Mouse (Mus musculus) midbrain, embryonic 11.5 days (tissue): ENCODE measurements at regions not wholly inside any gene's neighbourhood (a gene's known extent, or its start where the extent isn't known, plus 50 kb on each side); places are given as distances from the start of the nearest gene placed in this dataset.

Experiments used
- ATAC-seq: fragments of 200-750 bp; cut with Nextera tagmentation; 2 replicates; pipeline ENCODE4 v1.8.0; 2017; ENCODE audit warnings: moderate TSS enrichment, moderate library complexity; ENCODE audit not compliant: low FRiP score
- DNase-seq: peaks from one replicate; pipeline ENCODE4 v3.0.0; 2015; ENCODE audit warnings: low spot score; ENCODE audit errors: missing footprints
- H3K27ac ChIP-seq: fragments of 300-500 bp; sonication (generic); 2 replicates; pipeline ENCODE4 v1.5.1; 2014; ENCODE audit warnings: low read depth, low read length
- H3K27me3 ChIP-seq: fragments of 300-500 bp; sonication (generic); 2 replicates; pipeline ENCODE4 v1.6.1; 2014; ENCODE audit warnings: mild to moderate bottlenecking, low read length, moderate library complexity, mixed read lengths; ENCODE audit not compliant: control insufficient read depth, insufficient read depth
- H3K36me3 ChIP-seq: fragments of 300-500 bp; sonication (generic); 2 replicates; pipeline ENCODE4 v1.6.1; 2014; ENCODE audit warnings: mild to moderate bottlenecking, low read length, moderate library complexity, mixed read lengths; ENCODE audit not compliant: control insufficient read depth, insufficient read depth
- H3K4me1 ChIP-seq: fragments of 300-500 bp; sonication (generic); 2 replicates; pipeline ENCODE4 v1.6.1; 2014; ENCODE audit warnings: low read length; ENCODE audit not compliant: control insufficient read depth, insufficient read depth
- H3K4me2 ChIP-seq: fragments of 300-500 bp; sonication (generic); 2 replicates; pipeline ENCODE4 v1.6.1; 2014; ENCODE audit warnings: mild to moderate bottlenecking, moderate library complexity
- H3K4me3 ChIP-seq: fragments of 300-500 bp; sonication (generic); 2 replicates; pipeline ENCODE4 v1.5.1; 2014; ENCODE audit warnings: low read depth, low read length
- H3K9ac ChIP-seq: fragments of 300-500 bp; sonication (generic); 2 replicates; pipeline ENCODE4 v1.6.1; 2014; ENCODE audit warnings: low read length
- H3K9me3 ChIP-seq: fragments of 300-500 bp; sonication (generic); 2 replicates; pipeline ENCODE4 v1.6.1; 2016; ENCODE audit warnings: low read length; ENCODE audit not compliant: control insufficient read depth
- WGBS: fragments of 180-500 bp; shearing (Covaris S2); extraction: QIAGEN DNeasy Blood & Tissue Kit; methylation state at CpG from one replicate; pipeline ENCODE4 v1.1.7; 2014; 5-methylcytosine and 5-hydroxymethylcytosine counted together

DNA sequence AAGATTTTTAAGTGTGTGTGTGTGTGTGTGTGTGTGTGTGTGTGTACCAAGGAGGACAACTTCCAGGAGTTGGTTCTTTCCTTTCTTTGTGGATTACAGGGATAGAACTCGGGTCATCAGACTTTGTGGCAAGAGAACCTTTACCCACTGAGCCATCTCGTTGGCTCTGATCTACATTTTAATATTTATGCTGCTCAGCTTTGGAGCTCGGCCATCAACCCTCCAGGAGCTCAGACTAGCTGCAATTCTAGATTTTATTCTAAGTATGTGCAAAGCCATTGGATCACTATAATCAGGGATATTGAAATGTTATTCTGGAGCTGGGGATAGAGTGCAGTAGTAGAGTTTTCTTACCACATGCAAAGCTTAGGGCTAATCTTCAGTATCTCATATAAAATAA, 183.6 kb upstream of the Fam19a5 start:
- H3K9me3 ChIP-seq: no peaks in the 10 kb centered on the region
- H3K27ac ChIP-seq: no peak overlapping the region
- no peak overlapping the region for H3K4me3 ChIP-seq
- no peaks in the 10 kb centered on the region for H3K4me1 ChIP-seq
- 76% methylated on average over 3 of the region's 3 CpGs for WGBS
- no peaks in the 10 kb centered on the region for H3K27me3 ChIP-seq
- no peak for ATAC-seq
- H3K4me2 ChIP-seq: no peak overlapping the region
- DNase-seq: no peak
- no peak overlapping the region for H3K9ac ChIP-seq
- H3K36me3 ChIP-seq: no peaks in the 10 kb centered on the region

- H3K9me3 ChIP-seq: no peaks in the 10 kb centered on the region
- ATAC-seq (no peak), DNase-seq (no peak)
- no peak overlapping the region for H3K4me3 ChIP-seq
- no peaks in the 10 kb centered on the region for H3K27me3 ChIP-seq
- WGBS: 53% methylated on average over 8 of the region's 8 CpGs
- no peak overlapping the region for H3K9ac ChIP-seq
- no peak overlapping the region for H3K27ac ChIP-seq
- no peaks in the 10 kb centered on the region for H3K36me3 ChIP-seq
- H3K4me2 ChIP-seq: no peak overlapping the region
- H3K4me1 ChIP-seq: no peaks in the 10 kb centered on the region
These were observed 178.3 kb upstream of the Fam19a5 start for GRCm38 (mm10) chr15:87365712-87366361.

DNA sequence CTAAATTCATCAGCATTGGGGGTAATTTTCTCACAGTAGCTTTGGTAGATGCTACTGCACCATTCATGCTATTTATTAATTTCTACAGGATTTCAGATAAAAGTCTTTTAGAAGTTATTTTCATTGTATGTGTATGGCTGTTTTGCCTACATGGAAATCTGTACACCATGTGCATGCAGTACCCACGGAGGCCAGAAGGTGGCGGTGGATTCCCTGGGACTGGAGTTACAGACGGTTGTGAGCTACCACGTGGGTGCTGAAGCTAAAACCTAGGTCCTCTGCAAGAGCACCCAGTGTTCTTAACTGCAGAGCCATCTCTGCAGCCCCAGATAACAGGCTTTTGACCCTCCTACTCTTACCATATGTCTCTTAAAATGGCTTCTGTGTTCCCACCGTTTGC, 176.7 kb upstream of the Fam19a5 start:
- Histone ChIP-seq H3K27ac (no peak overlapping the region), H3K27me3 (no peaks in the 10 kb centered on the region), H3K36me3 (no peaks in the 10 kb centered on the region), H3K9ac (no peak overlapping the region), H3K4me2 (no peak overlapping the region), H3K9me3 (no peaks in the 10 kb centered on the region), H3K4me1 (no peaks in the 10 kb centered on the region), H3K4me3 (no peak overlapping the region)
- ATAC-seq (no peak), DNase-seq (peak; percentile 87)
- 41% methylated on average over 5 of the region's 5 CpGs for WGBS

DNA sequence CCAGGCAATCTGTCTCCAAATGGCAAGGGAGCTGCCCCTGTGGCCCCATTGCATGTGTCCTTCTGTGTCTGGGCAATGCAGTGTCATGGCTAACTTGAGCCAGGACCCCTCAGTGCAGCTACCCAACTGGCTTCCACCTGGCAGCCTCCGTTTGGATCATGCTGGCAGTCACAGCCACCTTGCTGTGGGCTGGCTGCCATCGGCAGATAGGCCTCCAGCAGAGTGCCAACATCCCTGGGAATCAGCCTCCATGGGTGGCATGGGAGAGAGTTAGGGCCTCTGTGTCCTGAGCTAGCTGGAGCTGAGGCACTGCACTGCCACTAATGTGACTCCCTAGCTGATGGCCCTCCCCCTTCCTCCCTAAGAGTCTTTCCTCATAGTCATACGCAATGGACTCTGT, 174.7 kb upstream of the Fam19a5 start:
- no peaks in the 10 kb centered on the region for H3K4me1 ChIP-seq
- no peak overlapping the region for H3K27ac ChIP-seq
- no peak overlapping the region for H3K4me2 ChIP-seq
- DNase-seq (no peak), ATAC-seq (no peak)
- H3K36me3 ChIP-seq: no peaks in the 10 kb centered on the region
- 90% methylated on average over 3 of the region's 3 CpGs for WGBS
- no peaks in the 10 kb centered on the region for H3K9me3 ChIP-seq
- H3K4me3 ChIP-seq: no peak overlapping the region
- H3K9ac ChIP-seq: no peak overlapping the region
- H3K27me3 ChIP-seq: no peaks in the 10 kb centered on the region

DNA sequence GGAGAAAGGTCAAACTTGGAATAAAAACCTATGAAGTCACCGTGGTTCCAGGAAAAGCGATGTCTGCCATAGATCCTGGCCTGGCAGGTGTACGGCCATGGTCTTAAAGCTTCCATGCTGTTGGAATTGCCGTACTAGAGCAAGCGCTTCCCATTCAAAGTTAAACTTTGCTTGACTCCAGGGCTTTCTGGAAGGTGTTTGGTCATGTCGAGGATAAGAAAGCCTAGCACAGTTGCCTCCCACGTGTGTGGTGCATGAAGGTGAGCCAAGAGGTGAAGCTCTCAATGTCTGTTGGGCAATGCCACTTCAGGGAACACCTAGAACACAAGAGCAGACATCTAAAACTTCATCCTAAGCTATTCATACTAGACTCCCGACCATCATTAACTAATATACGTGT, 174.3 kb upstream of the Fam19a5 start:
- no peak for DNase-seq
- 89% methylated on average over 9 of the region's 9 CpGs for WGBS
- H3K27me3 ChIP-seq: no peaks in the 10 kb centered on the region
- no peaks in the 10 kb centered on the region for H3K36me3 ChIP-seq
- H3K9me3 ChIP-seq: no peaks in the 10 kb centered on the region
- ATAC-seq: no peak
- no peak overlapping the region for H3K9ac ChIP-seq
- H3K27ac ChIP-seq: no peak overlapping the region
- no peaks in the 10 kb centered on the region for H3K4me1 ChIP-seq
- no peak overlapping the region for H3K4me3 ChIP-seq
- no peak overlapping the region for H3K4me2 ChIP-seq

DNA sequence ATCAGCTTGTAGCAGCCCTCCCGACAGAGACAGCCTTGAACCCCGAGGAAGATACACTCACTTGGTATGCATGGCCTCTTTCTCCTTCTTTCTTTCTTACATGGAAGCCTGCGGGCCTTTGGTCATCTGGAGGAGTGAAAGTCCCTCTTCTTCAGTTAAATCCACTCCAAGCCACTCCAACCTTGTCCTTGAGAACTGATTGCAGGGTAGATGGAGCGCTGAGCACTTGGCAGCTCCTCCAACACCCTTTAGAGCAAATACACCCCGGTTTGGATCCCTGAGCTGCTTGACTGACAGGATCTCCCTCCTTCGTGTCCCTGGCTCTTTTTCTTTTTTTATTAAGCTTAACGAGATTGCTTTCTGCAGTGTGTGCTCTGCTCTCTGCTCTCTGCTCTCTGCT, 173.3 kb upstream of the Fam19a5 start:
- ATAC-seq (no peak), DNase-seq (no peak)
- Histone ChIP-seq H3K27ac (no peak overlapping the region), H3K4me1 (no peaks in the 10 kb centered on the region), H3K9me3 (no peaks in the 10 kb centered on the region), H3K9ac (no peak overlapping the region), H3K4me2 (no peak overlapping the region), H3K4me3 (no peak overlapping the region), H3K27me3 (no peaks in the 10 kb centered on the region), H3K36me3 (no peaks in the 10 kb centered on the region)
- 78% methylated on average over 7 of the region's 7 CpGs for WGBS

GRCm38 (mm10) chr15:87374670-87375069, 169.4 kb upstream of the Fam19a5 start:
- Histone ChIP-seq H3K27ac (no peak overlapping the region), H3K4me1 (no peaks in the 10 kb centered on the region), H3K4me3 (no peak overlapping the region), H3K9ac (no peak overlapping the region), H3K36me3 (no peaks in the 10 kb centered on the region), H3K27me3 (no peaks in the 10 kb centered on the region), H3K9me3 (no peaks in the 10 kb centered on the region), H3K4me2 (no peak overlapping the region)
- DNase-seq (no peak), ATAC-seq (no peak)
- 85% methylated on average over 13 of the region's 13 CpGs for WGBS

DNA sequence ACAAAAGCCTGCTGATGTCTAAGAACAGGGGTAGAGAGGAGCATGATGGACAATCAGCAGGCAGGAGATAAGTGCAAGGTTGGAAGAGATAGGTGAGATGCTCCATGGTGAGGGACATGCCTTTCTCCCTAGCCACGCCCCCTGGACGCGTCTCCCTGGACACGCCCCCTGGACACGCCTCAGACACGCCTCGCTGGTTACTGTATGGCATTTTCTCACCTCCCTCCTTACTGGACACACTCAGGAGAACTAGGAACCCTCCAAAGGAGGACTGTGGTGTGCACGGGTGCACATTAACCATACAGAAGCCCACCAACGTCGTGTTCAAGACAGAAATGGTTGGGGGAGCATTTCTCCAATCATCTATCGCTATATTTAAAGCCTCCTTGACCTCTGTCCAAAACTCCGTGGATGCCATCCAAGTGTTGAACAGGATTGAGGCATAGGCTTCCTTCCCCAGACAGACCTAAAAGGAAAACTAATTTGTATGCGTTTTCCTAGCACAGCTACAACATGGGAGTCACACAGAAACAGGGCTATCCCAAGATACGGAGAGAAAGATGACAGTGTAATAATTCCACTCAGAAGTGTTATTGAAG, 168.4 kb upstream of the Fam19a5 start:
- Histone ChIP-seq H3K9ac (no peak overlapping the region), H3K4me2 (no peak overlapping the region), H3K9me3 (no peaks in the 10 kb centered on the region), H3K27me3 (no peaks in the 10 kb centered on the region), H3K27ac (no peak overlapping the region), H3K4me3 (no peak overlapping the region), H3K36me3 (no peaks in the 10 kb centered on the region), H3K4me1 (no peaks in the 10 kb centered on the region)
- no peak for ATAC-seq
- DNase-seq: no peak
- WGBS: 83% methylated on average over 14 of the region's 14 CpGs

- Histone ChIP-seq H3K4me2 (no peak overlapping the region), H3K4me3 (no peak overlapping the region), H3K9ac (no peak overlapping the region), H3K4me1 (no peaks in the 10 kb centered on the region), H3K9me3 (no peaks in the 10 kb centered on the region), H3K27me3 (no peaks in the 10 kb centered on the region), H3K27ac (no peak overlapping the region), H3K36me3 (no peaks in the 10 kb centered on the region)
- DNase-seq (no peak), ATAC-seq (no peak)
- WGBS: 67% methylated on average over 6 of the region's 6 CpGs
These were observed 160.4 kb upstream of the Fam19a5 start for GRCm38 (mm10) chr15:87383551-87384265.
